Mouse (Mus musculus) midbrain, embryonic 13.5 days (tissue): Measurements from ENCODE around the gene Bpifa3. TPM values are rescaled to one million over a fixed set of nuclear protein-coding genes. Genes with fewer than 3 reads are reported as not detected.
"Not testable (repeated sequence)": the region's sequence is repeated elsewhere in the genome, so short reads cannot be mapped to it uniquely, and the experiment has no call there.

Experiments used
- ATAC-seq: fragments of 200-750 bp; cut with Nextera tagmentation; 2 replicates; pipeline ENCODE4 v1.8.0; 2017; ENCODE audit warnings: mild to moderate bottlenecking, moderate TSS enrichment, moderate library complexity
- H3K27ac ChIP-seq: fragments of 300-500 bp; sonication (generic); 2 replicates; pipeline ENCODE4 v1.5.1; 2015; ENCODE audit warnings: inconsistent platforms, mild to moderate bottlenecking, moderate library complexity
- H3K27me3 ChIP-seq: fragments of 300-500 bp; sonication (generic); 2 replicates; pipeline ENCODE4 v1.6.1; 2015; ENCODE audit warnings: mild to moderate bottlenecking, inconsistent platforms
- H3K36me3 ChIP-seq: fragments of 300-500 bp; sonication (generic); 2 replicates; pipeline ENCODE4 v1.6.1; 2015; ENCODE audit warnings: mild to moderate bottlenecking, inconsistent platforms
- H3K4me1 ChIP-seq: fragments of 300-500 bp; sonication (generic); replicated peaks from 2 replicates; pipeline ENCODE4 v1.6.1; 2015; ENCODE audit warnings: inconsistent platforms
- H3K4me2 ChIP-seq: fragments of 300-500 bp; sonication (generic); replicated peaks from 2 replicates; pipeline ENCODE4 v1.6.1; 2015; ENCODE audit warnings: moderate library complexity, mild to moderate bottlenecking, inconsistent platforms
- H3K4me3 ChIP-seq: fragments of 300-500 bp; sonication (generic); replicated peaks from 2 replicates; pipeline ENCODE4 v1.5.1; 2015; ENCODE audit warnings: mild to moderate bottlenecking, inconsistent platforms
- H3K9ac ChIP-seq: fragments of 300-500 bp; sonication (generic); replicated peaks from 2 replicates; pipeline ENCODE4 v1.6.1; 2015; ENCODE audit warnings: mild to moderate bottlenecking, inconsistent platforms
- H3K9me3 ChIP-seq: fragments of 300-500 bp; sonication (generic); 2 replicates; pipeline ENCODE4 v1.6.1; 2016; ENCODE audit warnings: mild to moderate bottlenecking, inconsistent platforms
- WGBS: fragments of 180-500 bp; shearing (Covaris S2); methylation state at CpG from one replicate; pipeline ENCODE4 v1.1.7; 2015; 5-methylcytosine and 5-hydroxymethylcytosine counted together
- polyA plus RNA-seq: library from polyadenylated mRNA; unstranded; fragments of >200 nt; fragmentation: Nextera tagmentation; extraction: Ambion mirVana; gene quantifications from 2 replicates; pipeline ENCODE4 v1.2.1, GENCODE M21; 2015

Gene Bpifa3
- polyA plus RNA-seq, result not detected in 2 replicates

DNA sequence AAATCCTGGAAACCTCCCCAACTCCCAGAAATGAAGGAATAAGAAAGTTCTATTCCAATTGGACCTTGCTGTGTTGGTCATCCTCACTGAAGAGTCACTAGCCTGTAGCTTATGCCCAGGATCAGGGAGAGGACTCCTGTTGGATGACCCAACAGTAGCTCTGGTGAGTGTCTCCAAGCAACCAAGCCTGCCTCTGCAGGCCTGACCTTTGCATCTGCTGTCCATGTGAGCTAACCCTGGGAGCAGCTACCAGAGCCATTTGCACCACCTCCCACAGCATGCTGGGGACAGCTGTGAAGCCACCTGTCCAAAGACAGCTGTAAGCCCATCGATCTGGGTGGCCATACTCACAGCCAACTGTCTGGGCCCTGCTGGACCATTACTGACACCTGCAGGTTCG, at the start of gene Bpifa3:
TSS of gene Bpifa3 (plus strand) at position 217 of the 400 bp plus-strand sequence.
- 62% methylated on average over 2 of the region's 2 CpGs for WGBS
- no peaks in the 10 kb centered on the region for H3K4me1 ChIP-seq
- H3K4me3 ChIP-seq, result no peak within 1 kb of the TSS
- no peaks in the 10 kb centered on the region for H3K9me3 ChIP-seq
- H3K36me3 ChIP-seq, result no peaks in the 10 kb centered on the region
- no peak for ATAC-seq
- no peak within 1 kb of the TSS for H3K4me2 ChIP-seq
- H3K27me3 ChIP-seq, result no peaks in the 10 kb centered on the region
- H3K27ac ChIP-seq, result no peak within 1 kb of the TSS
- H3K9ac ChIP-seq, result no peak within 1 kb of the TSS

DNA sequence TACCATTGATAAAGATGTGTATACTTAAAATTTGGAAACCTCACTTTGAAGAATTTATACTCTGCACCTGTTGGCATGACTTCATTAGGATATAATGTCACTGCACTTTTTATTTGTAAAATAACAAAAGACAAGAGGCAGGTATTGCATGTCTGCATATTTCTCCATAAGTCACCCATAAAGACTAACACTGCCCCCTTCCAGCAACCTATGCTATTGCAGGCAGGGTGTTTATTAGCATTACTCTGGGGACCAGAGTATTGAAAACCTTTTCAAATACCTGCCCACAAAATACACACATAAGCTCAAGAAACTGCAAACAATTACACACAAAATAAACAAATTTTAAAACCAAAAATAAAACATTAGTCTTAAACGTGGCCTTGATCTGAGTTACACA, 32.4 kb upstream of the Bpifa3 start:
- H3K27ac ChIP-seq, result no peak overlapping the region
- 54% methylated on average over 1 of the region's 1 CpGs for WGBS
- ATAC-seq, result no peak
- H3K9ac ChIP-seq, result no peak overlapping the region
- no peak overlapping the region for H3K4me2 ChIP-seq
- H3K36me3 ChIP-seq, result no peaks in the 10 kb centered on the region
- H3K9me3 ChIP-seq, result no peaks in the 10 kb centered on the region
- no peak overlapping the region for H3K4me3 ChIP-seq
- no peaks in the 10 kb centered on the region for H3K27me3 ChIP-seq
- no peaks in the 10 kb centered on the region for H3K4me1 ChIP-seq

DNA sequence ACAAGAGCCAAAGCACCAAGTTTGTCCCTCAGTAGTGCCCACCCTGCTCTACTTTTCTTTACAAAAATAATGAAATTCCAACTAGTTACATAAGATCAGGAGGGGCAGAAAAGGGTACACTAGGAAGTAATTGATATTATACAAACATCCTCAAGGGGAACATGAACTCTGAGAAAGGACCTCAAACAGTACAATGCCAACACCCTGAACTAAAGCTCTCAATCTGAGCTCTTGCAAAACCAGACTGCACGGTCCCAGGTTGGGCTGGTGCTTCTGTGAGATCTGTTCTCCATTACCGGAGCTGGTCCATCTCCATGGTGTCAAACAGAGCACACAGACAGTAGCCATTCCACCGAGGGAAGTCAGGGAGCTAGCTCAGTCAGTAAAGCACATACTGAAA, 12.8 kb upstream of the Bpifa3 start:
- no peak for ATAC-seq
- Histone ChIP-seq H3K27me3 (no peaks in the 10 kb centered on the region), H3K4me1 (no peaks in the 10 kb centered on the region), H3K4me2 (no peak overlapping the region), H3K27ac (no peak overlapping the region), H3K9ac (no peak overlapping the region), H3K9me3 (no peaks in the 10 kb centered on the region), H3K4me3 (no peak overlapping the region), H3K36me3 (no peaks in the 10 kb centered on the region)
- WGBS, result 86% methylated on average over 3 of the region's 3 CpGs

DNA sequence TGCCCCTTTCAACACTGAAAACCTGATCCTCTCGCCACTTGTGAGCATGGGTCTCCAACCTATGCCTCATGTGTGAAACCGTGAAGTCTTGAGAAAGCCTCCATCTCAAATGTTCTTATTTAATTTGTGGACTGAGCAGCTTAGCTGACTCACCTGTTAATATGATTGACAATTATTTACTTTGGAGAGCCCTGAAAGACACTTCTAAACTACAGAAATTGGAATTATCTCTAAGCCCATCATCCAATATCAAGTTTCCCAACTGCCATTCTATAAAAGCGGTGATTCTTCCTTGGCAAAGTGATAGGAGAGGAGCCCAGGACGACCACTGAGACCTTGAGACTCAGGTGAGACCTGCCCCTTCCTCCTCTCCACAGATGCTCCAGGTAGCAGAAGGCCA, 12.4 kb downstream of the Bpifa3 start, which contains the start of gene Bpifa1:
TSS of gene Bpifa1 (plus strand) at position 301 of the 400 bp plus-strand sequence.
- Histone ChIP-seq H3K4me1 (no peaks in the 10 kb centered on the region), H3K4me3 (no peak within 1 kb of the TSS), H3K36me3 (no peaks in the 10 kb centered on the region), H3K9me3 (no peaks in the 10 kb centered on the region), H3K4me2 (no peak within 1 kb of the TSS), H3K27ac (no peak within 1 kb of the TSS), H3K9ac (no peak within 1 kb of the TSS), H3K27me3 (no peaks in the 10 kb centered on the region)
- no peak for ATAC-seq
- WGBS, result 89% methylated on average over 4 of the region's 4 CpGs

DNA sequence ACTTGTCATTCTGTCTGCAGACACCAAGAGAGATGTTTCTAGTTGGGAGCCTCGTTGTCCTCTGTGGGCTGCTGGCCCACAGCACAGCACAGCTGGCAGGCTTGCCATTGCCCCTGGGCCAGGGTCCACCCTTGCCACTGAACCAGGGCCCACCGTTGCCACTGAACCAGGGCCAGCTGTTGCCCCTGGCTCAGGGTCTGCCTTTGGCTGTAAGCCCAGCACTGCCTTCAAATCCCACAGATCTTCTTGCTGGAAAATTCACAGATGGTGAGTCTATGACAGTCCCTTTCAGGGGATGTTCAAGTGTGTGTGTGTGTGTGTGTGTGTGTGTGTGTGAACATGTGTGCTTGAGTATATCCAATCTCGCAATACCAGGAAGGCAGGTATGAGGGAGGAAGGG, 13.6 kb downstream of the Bpifa3 start:
- Histone ChIP-seq H3K36me3 (no peaks in the 10 kb centered on the region), H3K4me1 (no peaks in the 10 kb centered on the region), H3K4me3 (no peak overlapping the region), H3K9ac (no peak overlapping the region), H3K9me3 (no peaks in the 10 kb centered on the region), H3K27ac (no peak overlapping the region), H3K4me2 (no peak overlapping the region), H3K27me3 (no peaks in the 10 kb centered on the region)
- 84% methylated on average over 3 of the region's 3 CpGs for WGBS
- no peak for ATAC-seq

- Histone ChIP-seq H3K27ac (no peak overlapping the region), H3K36me3 (no peaks in the 10 kb centered on the region), H3K27me3 (no peaks in the 10 kb centered on the region), H3K9me3 (no peaks in the 10 kb centered on the region), H3K4me2 (no peak overlapping the region), H3K4me3 (no peak overlapping the region), H3K4me1 (no peaks in the 10 kb centered on the region), H3K9ac (no peak overlapping the region)
- 84% methylated on average over 4 of the region's 4 CpGs for WGBS
- ATAC-seq, result no peak
Observed at GRCm38 (mm10) chr2:154147496-154147895, 17.4 kb downstream of the Bpifa3 start.

DNA sequence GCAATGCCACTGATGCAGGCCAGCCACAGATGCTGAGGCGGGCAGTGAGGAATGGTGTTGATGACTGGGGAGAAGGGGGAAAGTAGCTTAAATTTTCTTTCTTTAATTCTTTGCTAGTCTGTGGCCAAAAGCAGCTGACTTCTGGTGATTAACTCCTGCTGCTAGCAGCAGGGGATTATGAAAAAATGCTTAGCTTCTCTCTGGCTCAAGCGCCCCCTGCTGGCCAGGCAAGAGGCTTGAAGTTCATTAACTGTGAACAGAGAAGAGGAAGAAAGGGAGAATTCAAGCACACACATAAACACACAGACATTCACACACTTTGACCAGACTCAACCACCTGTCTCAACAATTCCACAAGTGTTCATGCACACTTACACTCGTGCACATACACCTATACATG, 28.3 kb downstream of the Bpifa3 start:
- no peaks in the 10 kb centered on the region for H3K27me3 ChIP-seq
- no peaks in the 10 kb centered on the region for H3K36me3 ChIP-seq
- H3K4me3 ChIP-seq, result no peak overlapping the region
- H3K27ac ChIP-seq, result no peak overlapping the region
- ATAC-seq, result no peak
- no peak overlapping the region for H3K4me2 ChIP-seq
- H3K4me1 ChIP-seq, result no peaks in the 10 kb centered on the region
- no peaks in the 10 kb centered on the region for H3K9me3 ChIP-seq
- H3K9ac ChIP-seq, result no peak overlapping the region
- WGBS, result 26% methylated on average over 3 of the region's 3 CpGs

DNA sequence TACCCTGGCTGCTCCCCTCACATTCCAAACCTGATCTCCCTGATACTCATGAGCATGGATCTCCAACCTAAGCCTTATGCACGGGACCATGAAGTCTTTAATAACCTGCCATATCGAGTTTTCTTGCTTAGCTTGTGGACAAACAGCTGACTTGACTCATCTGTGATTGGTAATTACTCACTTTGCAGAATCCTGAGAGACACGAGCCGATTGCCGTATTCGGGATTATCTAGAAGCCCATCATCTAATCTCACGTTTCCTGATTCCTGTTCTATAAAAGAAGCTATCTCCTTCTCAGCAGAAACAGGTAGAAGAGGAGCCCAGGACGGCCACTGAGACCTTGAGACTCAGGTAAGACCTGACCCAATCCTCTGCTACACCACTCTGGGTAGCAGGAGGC, 32.2 kb downstream of the Bpifa3 start, which contains the start of gene Bpifa5:
TSS of gene Bpifa5 (plus strand) at position 301 of the 400 bp plus-strand sequence.
- ATAC-seq, result no peak
- WGBS, result 83% methylated on average over 8 of the region's 8 CpGs

GRCm38 (mm10) chr2:154163306-154163705, 33.2 kb downstream of the Bpifa3 start:
- H3K4me2 ChIP-seq, result no peak overlapping the region
- no peaks in the 10 kb centered on the region for H3K4me1 ChIP-seq
- H3K9me3 ChIP-seq, result no peaks in the 10 kb centered on the region
- H3K36me3 ChIP-seq, result no peaks in the 10 kb centered on the region
- WGBS, result 90% methylated on average over 5 of the region's 5 CpGs
- H3K27ac ChIP-seq, result no peak overlapping the region
- H3K9ac ChIP-seq, result no peak overlapping the region
- H3K27me3 ChIP-seq, result no peaks in the 10 kb centered on the region
- ATAC-seq, result no peak
- H3K4me3 ChIP-seq, result no peak overlapping the region

More for the DNA sequence above, 32.2 kb downstream of the Bpifa3 start, which contains the start of gene Bpifa5:
- no peak within 1 kb of the TSS for H3K4me3 ChIP-seq
- H3K27me3 ChIP-seq, result no peaks in the 10 kb centered on the region
- H3K9ac ChIP-seq, result no peak within 1 kb of the TSS
- no peaks in the 10 kb centered on the region for H3K4me1 ChIP-seq
- H3K27ac ChIP-seq, result no peak within 1 kb of the TSS
- no peaks in the 10 kb centered on the region for H3K9me3 ChIP-seq
- no peaks in the 10 kb centered on the region for H3K36me3 ChIP-seq
- H3K4me2 ChIP-seq, result no peak within 1 kb of the TSS

GRCm38 (mm10) chr2:154169172-154169571, 39.0 kb downstream of the Bpifa3 start:
- H3K27ac ChIP-seq, result no peak overlapping the region
- H3K4me3 ChIP-seq, result no peak overlapping the region

DNA sequence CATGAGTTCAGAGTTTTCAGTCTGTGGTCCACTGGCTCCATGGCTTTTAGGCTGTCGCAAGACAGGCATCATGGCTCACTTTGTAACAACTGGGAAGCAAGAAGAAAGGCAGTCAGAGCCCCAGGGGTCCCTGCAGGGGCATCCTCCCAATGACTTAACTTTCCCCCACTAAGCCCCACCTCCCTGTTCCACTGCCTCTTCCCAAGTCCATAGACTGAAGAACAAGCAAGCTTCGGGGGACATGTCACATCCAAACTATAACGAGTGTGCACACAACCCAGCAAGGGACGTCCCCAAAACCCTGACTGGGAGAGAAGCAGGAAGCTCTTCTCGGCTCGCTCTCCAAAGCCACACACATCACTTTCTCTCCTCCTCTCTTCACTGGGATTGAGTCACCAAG, 41.5 kb downstream of the Bpifa3 start:
- Histone ChIP-seq H3K36me3 (no peaks in the 10 kb centered on the region), H3K4me3 (no peak overlapping the region), H3K4me2 (no peak overlapping the region), H3K27ac (no peak overlapping the region), H3K4me1 (no peaks in the 10 kb centered on the region), H3K9me3 (no peaks in the 10 kb centered on the region), H3K27me3 (no peaks in the 10 kb centered on the region), H3K9ac (no peak overlapping the region)
- 74% methylated on average over 6 of the region's 6 CpGs for WGBS
- no peak for ATAC-seq

More at GRCm38 (mm10) chr2:154169172-154169571, 39.0 kb downstream of the Bpifa3 start:
- ATAC-seq, result no peak
- no peaks in the 10 kb centered on the region for H3K27me3 ChIP-seq
- no peaks in the 10 kb centered on the region for H3K36me3 ChIP-seq
- H3K4me1 ChIP-seq, result no peaks in the 10 kb centered on the region
- H3K9ac ChIP-seq, result no peak overlapping the region
- 72% methylated on average over 3 of the region's 3 CpGs for WGBS
- H3K9me3 ChIP-seq, result no peaks in the 10 kb centered on the region
- no peak overlapping the region for H3K4me2 ChIP-seq

DNA sequence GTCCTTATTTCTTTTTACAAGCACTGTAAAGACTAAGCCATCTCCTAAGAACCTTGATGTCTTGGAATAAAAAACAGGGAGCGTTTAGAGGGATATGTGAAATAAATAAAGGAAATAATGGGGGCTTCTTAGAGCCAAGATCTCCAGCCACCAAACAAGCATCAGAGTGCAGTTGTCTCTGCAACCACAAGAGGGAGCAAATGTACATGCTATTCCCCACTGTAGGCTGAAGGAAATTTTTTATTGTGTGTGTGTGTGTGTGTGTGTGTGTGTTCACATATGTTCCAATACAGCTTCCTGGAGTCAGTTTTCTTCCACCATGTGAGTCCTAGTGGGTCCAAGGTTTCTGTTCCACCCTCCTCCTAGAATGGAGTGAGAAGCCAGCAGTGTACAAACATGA, 43.2 kb downstream of the Bpifa3 start:
- no peak for ATAC-seq
- no peaks in the 10 kb centered on the region for H3K4me1 ChIP-seq
- H3K9me3 ChIP-seq, result no peaks in the 10 kb centered on the region
- no peak overlapping the region for H3K4me2 ChIP-seq
- WGBS, result 57% methylated on average over 1 of the region's 1 CpGs
- no peaks in the 10 kb centered on the region for H3K36me3 ChIP-seq
- no peaks in the 10 kb centered on the region for H3K27me3 ChIP-seq
- no peak overlapping the region for H3K4me3 ChIP-seq
- H3K27ac ChIP-seq, result no peak overlapping the region
- H3K9ac ChIP-seq, result no peak overlapping the region

- not testable (repeated sequence) for ATAC-seq, H3K4me3 ChIP-seq, H3K27me3 ChIP-seq, H3K9me3 ChIP-seq, H3K4me1 ChIP-seq, H3K36me3 ChIP-seq, H3K27ac ChIP-seq, H3K4me2 ChIP-seq, H3K9ac ChIP-seq
- WGBS, result 89% methylated on average over 7 of the region's 7 CpGs
Observed at GRCm38 (mm10) chr2:154181900-154182299, 51.8 kb downstream of the Bpifa3 start.
